Comparison of ENCODE assay signal across 8 mouse cellular contexts in the genomic region with DNA sequence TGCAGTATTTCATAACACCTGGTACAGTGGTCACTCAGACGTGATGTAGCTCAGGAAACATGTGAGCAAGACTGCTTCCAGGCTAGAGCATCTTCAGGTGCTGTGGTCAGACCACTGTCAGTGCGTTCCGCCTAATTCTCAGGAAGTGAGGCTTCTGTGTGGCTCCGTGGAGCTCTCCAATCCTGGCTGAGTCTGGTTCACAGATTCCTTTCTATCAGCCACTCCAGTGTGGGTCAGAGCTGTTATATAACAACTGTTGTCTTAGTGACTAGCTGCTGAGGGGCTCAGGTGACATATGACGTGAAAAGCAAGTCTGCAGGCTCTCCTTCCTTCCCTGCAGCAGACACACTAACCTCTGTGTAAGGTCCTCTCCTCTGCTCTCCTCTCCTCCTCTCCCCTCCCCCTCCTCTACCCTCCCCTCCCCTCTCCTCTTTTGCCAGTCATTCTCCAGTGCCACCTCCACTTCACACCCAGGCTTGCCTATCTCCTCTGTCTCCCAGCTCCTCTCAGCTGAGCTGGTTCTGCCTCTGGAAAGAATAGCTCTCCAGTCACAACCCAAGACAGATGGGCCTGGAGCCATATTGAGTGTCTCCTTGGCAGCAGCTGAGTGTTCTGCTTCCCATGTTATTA. TPM values are rescaled to one million over a fixed set of nuclear protein-coding genes. Genes with fewer than 3 reads are reported as not detected.
DNase-seq lines count a peak whose midpoint lies in the region; ATAC-seq lines count a peak whose summit lies in the region.

No protein-coding gene starts in this region.

- no peak overlapping the region for H3K27ac ChIP-seq in hindbrain, embryonic 11.5 days (ENCODE audit: low read depth, low read length)

- no peaks in the 10 kb centered on the region for H3K4me1 ChIP-seq in hindbrain, embryonic 11.5 days (replicated peaks; ENCODE audit: control insufficient read depth, insufficient read depth, low read length)

- H3K9me3 ChIP-seq in hindbrain, embryonic 11.5 days (ENCODE audit: control insufficient read depth, low read length), result no peaks in the 10 kb centered on the region

- H3K4me3 ChIP-seq in hindbrain, embryonic 11.5 days (ENCODE audit: low read depth, low read length), result no peak overlapping the region

- no peaks in the 10 kb centered on the region for H3K27me3 ChIP-seq in hindbrain, embryonic 11.5 days (ENCODE audit: control insufficient read depth, insufficient read depth, low read length)

- peak; percentile 15 to 17 for DNase-seq in heart, adult 9 months (ENCODE audit: low spot score in 2 of 2)
- DNase-seq in heart, postnatal 36 days, result no peak
- peak; percentile 50 to 53 for DNase-seq in CD8-positive naive resting alpha-beta T cell, adult 2 months (ENCODE audit: low read depth in 2 of 2, low spot score in 2 of 2)
- no peak for DNase-seq in urinary bladder, postnatal 36 days (ENCODE audit: low spot score in 2 of 2)
- DNase-seq in urinary bladder, adult 2 months (ENCODE audit: low spot score), result no peak
- DNase-seq in hindbrain, embryonic 11.5 days (ENCODE audit: low spot score), result no peak

- no peaks in the 10 kb centered on the region for H3K36me3 ChIP-seq in hindbrain, embryonic 11.5 days (ENCODE audit: control insufficient read depth, insufficient read depth, low read length)

- no peak overlapping the region for H3K4me2 ChIP-seq in hindbrain, embryonic 11.5 days (replicated peaks; ENCODE audit: low read depth, low read length)

- intact Hi-C loops in heart, postnatal 36 days (cut with DNase I), result no loop called here

- ATAC-seq in granulocyte monocyte progenitor cell, adult 5-6 weeks (replicated peaks; ENCODE audit: poor library complexity, severe bottlenecking), result peak; percentile 55
- ATAC-seq in megakaryocyte, adult 5-6 weeks (ENCODE audit: poor library complexity, severe bottlenecking), result peak; percentile 47
- no peak for ATAC-seq in hindbrain, embryonic 11.5 days (ENCODE audit: low FRiP score)

- H3K9ac ChIP-seq in hindbrain, embryonic 11.5 days (ENCODE audit: low read depth, low read length), result no peak overlapping the region

- 53% methylated on average over 5 of the region's 5 CpGs for WGBS in hindbrain, embryonic 11.5 days

RNA-seq across cellular contexts. Expression of a gene that starts 23.5 kb away (rescaled TPM):
- total RNA-seq in heart, postnatal 36 days (2021), result 1 to 10 TPM; 5.8 to 6.7 TPM
- 14.2 and 27.7 TPM in 2 replicates for total RNA-seq in granulocyte monocyte progenitor cell, adult 5-6 weeks (2014; fragmentation: Nextera tagmentation)
- total RNA-seq in granulocyte monocyte progenitor cell, adult 5-6 weeks (2017), result 8.9 and 14.3 TPM in 2 replicates
- total RNA-seq in megakaryocyte, adult 5-6 weeks (2015), result 9.1 and 14.8 TPM in 2 replicates
- total RNA-seq in megakaryocyte, adult 5-6 weeks (2017), result 8.1 and 28.5 TPM in 2 replicates
- 21.2 and 24.9 TPM in 2 replicates for polyA plus RNA-seq in urinary bladder, adult 2 months (2012; rRNA removed)
- 36.0 and 37.6 TPM in 2 replicates for polyA plus RNA-seq in hindbrain, embryonic 11.5 days (2014; fragmentation: Nextera tagmentation; extraction: Ambion mirVana)

Comparison
In these comparisons a context has a peak if more than half of its experiments do, and no peak if none do; other contexts are left out.
1. DNase-seq: peak in heart, adult 9 months (2 of 2) and CD8-positive naive resting alpha-beta T cell, adult 2 months (2 of 2); none in heart, postnatal 36 days (0 of 2), urinary bladder, postnatal 36 days (0 of 2), urinary bladder, adult 2 months (single experiment) and hindbrain, embryonic 11.5 days (single experiment).